Mouse (Mus musculus): ENCODE measurements around the gene Cdadc1.

Gene Cdadc1

DNA sequence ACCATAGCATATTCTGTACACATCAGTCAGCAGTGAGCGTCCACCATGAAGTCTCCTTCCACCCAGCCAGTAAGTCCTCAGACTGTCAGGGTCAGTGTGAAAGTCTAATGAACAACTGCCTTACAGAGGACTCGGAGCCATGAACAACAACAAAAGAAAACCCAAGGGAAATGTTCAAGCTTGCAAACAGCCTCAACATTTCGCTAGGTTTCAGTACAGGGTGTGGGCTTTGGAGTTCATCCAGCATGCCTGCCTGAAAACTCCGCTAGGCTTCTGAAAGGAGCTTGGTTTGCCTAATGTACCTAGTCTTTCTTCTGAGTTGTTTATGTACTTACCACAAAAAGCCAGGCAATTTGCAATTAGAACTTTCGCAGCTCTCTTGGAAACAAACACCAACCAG is 53.8 kb downstream of the Cdadc1 start:
- no peak for DNase-seq (ENCODE audit: extremely low read depth, low read depth)

DNA sequence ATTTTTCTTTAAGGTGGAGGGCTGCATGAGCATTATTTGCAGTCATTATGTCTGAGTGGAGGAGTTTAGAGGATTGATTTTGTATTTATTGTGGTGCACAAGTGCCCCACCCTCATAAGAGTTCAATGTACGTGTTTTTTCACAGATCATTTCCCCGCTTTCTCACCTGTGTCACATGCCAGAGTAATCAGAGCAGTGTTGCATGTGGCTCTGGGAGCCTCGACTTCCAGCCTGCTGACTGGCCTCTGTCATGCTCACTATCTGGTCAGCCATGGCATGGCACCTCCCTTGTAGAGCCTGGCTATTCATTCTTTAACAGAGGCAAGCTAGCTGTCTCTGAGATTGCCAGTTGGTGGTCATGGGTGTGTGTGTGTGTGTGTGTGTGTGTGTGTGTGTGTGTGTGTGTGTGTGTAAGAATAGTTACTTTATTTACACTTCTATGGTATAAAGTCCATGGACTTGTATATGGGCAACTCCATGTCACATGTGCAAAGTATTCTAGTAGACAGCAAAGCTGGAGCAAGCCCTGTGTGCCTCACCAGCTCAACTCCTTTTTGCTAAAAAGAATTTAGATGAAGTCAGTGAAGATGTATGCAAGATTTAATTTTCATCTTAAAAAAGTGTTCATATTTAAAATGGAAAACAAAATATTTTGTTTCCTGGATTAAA is 54.5 kb downstream of the Cdadc1 start:
- DNase-seq (ENCODE audit: extremely low read depth, low read depth), result no peak

DNA sequence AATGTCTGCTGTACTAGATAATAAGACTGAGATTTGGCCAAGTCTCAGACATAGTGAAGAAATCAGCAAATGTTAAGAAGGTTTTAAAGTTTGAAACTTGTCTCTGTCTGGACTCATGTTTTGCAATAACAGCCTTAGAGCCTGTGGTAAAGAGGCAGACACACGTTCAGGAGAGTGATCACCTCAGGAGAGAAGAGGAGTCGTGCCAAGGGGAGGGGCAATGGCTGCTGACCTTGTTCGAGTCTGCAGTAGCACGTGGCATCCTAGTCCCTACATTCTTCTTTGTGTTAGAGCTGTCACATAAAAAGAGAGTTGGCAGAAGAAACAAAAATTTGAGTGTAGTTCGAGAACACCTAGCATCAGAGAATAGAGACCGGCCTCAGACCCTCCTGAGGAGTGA is 57.0 kb downstream of the Cdadc1 start:
- no peak for DNase-seq (ENCODE audit: extremely low read depth, low read depth)

DNA sequence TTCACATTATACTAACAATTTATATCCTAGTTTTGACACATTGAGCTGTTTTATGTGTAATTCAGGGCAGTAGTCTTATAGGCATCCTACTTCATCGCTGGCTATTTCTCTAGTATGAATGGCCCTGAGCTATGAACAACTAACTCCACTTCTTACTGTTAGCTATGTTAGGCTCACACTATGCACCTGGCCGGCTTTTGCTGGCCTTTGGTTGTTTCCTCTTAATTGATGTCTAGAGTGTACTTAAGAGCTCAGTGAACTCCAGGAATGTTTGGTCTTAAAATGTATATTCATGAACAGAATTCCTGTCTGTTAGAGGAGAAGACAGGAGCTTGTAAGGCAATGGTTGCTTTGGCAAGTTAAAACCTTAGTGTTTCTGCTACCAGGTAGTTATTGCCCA is 57.5 kb downstream of the Cdadc1 start:
- no peak for DNase-seq (ENCODE audit: extremely low read depth, low read depth)

DNA sequence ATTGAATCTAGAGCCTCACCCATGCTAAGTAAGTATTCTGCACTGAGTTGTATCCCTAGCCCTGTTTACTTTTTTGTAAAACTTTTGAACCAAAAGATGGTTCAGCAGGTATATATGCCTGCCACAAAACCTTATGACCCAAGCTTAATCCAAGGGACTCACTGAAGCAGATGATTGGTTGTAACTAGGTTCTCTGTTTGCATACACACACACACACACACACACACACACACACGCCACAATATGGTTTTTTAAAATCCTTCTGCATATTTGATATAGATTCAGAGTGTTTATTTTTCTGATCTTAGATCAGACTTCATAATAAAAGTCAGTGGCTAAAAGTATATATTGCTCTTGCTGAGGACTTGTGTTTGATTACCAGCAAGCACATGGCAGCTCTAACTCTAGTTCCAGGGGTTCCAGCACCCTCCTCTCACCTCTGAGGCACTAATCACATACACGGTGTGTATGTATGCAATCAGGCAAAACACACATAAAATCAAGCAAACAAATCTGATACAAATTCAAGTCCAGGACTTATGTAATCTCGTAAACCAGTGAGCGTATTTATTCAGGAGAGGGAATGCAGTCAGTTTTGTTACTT is 59.8 kb downstream of the Cdadc1 start:
- no peak for DNase-seq (ENCODE audit: extremely low read depth, low read depth)

DNA sequence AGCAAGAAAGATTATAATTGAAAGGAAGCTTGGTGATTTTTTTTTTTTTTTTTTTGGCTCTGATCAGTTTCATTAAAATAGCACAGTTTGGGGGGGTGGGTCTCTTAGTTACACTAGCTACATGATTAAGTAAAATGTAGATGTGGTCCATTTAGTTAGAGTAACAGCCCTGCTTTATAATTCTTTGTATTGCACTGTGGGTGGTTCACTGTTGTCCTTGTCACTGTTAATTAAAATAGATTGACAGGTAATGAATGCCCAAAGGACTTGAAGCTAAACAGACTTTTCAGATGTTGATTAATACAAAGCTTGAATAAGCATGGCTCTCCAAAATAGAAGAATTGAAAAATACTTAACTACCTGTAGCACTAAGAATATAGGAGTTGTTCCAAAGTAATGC is 63.9 kb downstream of the Cdadc1 start:
- no peak for DNase-seq (ENCODE audit: extremely low read depth, low read depth)

DNA sequence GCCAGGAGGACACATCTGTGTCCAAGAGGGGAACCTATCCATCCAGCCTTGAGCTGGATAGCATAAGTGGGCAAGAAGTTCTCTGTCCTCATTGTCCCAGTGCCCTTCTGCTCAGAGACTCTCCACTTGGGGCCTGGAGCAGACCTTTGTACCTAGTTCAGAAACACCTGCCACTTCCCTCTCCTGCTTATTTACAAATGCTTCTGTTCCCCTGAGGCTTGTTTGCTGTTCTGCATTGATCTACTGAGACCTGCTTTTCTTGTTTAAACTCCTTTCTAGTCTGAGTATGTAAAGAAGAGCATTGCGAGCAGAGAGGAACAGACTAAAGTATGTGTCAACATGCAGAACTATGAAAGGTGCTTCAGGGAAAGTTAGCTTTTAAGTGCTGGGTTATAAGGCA is 64.8 kb downstream of the Cdadc1 start:
- no peak for DNase-seq (ENCODE audit: extremely low read depth, low read depth)

DNA sequence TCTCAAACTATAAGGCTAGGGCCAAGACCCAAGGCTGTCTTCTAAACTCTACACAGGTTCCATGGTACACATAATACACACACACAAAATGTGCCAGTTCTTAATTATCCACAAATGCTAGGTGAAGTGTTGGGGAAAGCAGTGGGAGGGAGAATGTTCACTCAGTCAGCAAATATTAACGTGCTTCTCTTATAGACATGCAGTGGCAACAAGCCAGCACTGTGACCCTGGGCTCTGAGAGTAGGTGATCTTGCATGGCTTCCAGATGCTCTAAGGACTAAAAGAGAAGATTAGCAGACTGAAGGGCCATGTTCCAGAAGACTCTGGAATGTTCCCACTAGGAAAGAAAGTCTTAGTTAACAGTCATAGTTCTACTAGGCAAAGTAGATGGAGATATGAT is 67.0 kb downstream of the Cdadc1 start:
- no peak for DNase-seq (ENCODE audit: extremely low read depth, low read depth)

DNA sequence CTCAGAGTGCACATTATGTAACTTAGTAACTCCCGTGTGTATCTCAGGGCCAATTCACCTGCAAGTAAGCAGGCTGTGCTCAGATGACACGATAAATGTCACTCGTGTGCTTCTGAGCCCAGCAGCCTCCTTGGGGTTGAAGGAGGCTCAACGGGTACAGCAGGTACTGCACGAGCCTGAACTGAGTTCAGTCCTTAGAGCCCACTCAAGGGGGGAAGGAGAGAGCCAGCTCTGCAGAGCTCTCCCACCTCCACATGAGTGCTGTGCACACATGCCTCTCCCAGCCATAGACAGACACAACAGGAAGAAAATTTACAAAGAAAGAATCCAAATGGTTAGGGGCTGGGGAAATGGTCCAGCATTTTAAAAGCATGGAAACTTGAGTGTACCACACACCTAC is 71.9 kb downstream of the Cdadc1 start:
- DNase-seq (ENCODE audit: extremely low read depth, low read depth), result no peak

DNA sequence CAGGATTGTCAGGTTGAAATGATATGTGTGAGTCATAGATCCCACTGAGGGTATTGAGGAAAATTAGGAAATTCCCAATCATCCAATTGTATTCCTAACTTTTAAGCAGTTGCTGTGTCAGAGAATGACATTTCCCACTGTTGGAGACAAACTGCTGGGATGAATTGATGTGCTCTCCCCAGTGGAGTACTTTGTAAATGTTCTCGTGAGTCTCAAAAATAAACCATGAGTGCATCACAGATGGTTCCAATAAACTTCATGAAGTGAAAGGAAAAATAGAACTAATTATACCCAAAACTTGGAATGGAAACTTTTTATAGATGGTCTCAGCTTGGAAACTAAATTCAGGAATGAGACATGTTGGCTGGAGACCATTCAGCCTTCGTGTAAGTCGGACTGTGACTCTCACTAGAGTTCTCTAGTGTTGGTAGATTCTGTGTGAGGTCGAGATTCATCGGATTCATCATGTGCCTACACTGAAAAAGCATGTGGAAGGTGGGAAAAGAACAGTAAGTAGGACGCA is 83.8 kb downstream of the Cdadc1 start:
- no peak for DNase-seq (ENCODE audit: extremely low read depth, low read depth)

Data from MEL-GATA-1-ER (cell line).